Mouse (Mus musculus): ENCODE measurements around the gene Dnal4.

DNA sequence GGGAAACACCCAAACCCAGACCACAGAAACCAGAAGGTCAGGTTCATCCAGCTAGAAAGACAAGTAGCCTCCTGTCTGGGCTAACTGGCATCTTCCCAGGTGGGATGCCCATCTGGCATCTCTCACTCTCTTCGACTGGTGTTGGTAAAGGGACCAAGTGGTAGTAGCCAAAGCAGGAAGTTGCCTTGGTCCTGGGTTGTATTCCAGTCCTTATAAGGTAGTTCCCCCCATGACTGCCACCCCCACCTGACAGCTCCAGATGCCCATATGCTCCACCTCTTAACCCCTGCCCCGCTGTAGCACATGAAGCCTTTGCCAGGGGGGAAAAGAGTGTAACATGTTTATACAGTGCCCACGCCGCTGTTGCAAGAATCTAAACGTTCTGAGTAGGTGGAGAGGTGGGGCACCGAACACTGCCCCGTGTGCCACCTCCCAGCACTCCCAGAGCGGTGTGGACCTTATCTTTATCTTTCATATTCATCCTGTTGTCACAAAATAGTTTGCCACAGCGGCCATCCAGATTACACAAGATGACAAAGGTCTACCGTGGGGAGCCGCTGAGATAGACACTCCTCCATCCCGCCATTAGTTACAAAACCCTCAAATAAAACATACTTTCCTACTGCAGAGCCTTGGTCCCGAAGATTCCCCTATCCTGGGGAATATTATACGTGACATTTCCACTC is 36.3 kb downstream of the Dnal4 start:
- TF ChIP-seq CTCF (IDR thresholded peaks at IDR 0.05; ENCODE audit: low read depth, low read length) = no peak
- TF ChIP-seq POLR2A (IDR thresholded peaks at IDR 0.05; ENCODE audit: insufficient read depth, low read length) = no peak

Data from ES-Bruce4 (cell line).